Mouse (Mus musculus) heart, embryonic 10.5 days (tissue): ENCODE measurements around the gene Ift81. TPM values are rescaled to one million over a fixed set of nuclear protein-coding genes. Genes with fewer than 3 reads are reported as not detected.

Experiments
- DNase-seq: peaks from one replicate; pipeline ENCODE4 v3.0.0-alpha.2; 2017; ENCODE audit warnings: low spot score
- H3K27ac ChIP-seq: fragments of 300-500 bp; sonication (generic); 2 replicates; pipeline ENCODE4 v1.5.1; 2016; ENCODE audit warnings: mild to moderate bottlenecking
- H3K27me3 ChIP-seq: fragments of 300-500 bp; sonication (generic); 2 replicates; pipeline ENCODE4 v1.6.1; 2016; ENCODE audit warnings: mild to moderate bottlenecking; ENCODE audit not compliant: poor library complexity, insufficient read depth, severe bottlenecking
- H3K36me3 ChIP-seq: fragments of 300-500 bp; sonication (generic); 2 replicates; pipeline ENCODE4 v1.6.1; 2016; ENCODE audit warnings: mild to moderate bottlenecking, moderate library complexity
- H3K4me1 ChIP-seq: fragments of 300-500 bp; sonication (generic); 2 replicates; pipeline ENCODE4 v1.6.1; 2016; ENCODE audit warnings: mild to moderate bottlenecking
- H3K4me3 ChIP-seq: fragments of 300-500 bp; sonication (generic); 2 replicates; pipeline ENCODE4 v1.5.1; 2016; ENCODE audit warnings: mild to moderate bottlenecking, moderate library complexity
- H3K9me3 ChIP-seq: fragments of 300-500 bp; sonication (generic); 2 replicates; pipeline ENCODE4 v1.6.1; 2016; ENCODE audit warnings: mild to moderate bottlenecking, moderate library complexity
- WGBS: fragments of 180-500 bp; shearing (Covaris S2); methylation state at CpG from one replicate; pipeline ENCODE4 v1.1.7; 2016; 5-methylcytosine and 5-hydroxymethylcytosine counted together
- polyA plus RNA-seq: library from polyadenylated mRNA; unstranded; fragments of >200 nt; fragmentation: Nextera tagmentation; extraction: Ambion mirVana; gene quantifications from 2 replicates; pipeline ENCODE4 v1.2.1, GENCODE M21; 2016

Ift81 gene
- polyA plus RNA-seq, 1 experiment from 2014 or later = 35.2 TPM

- no peaks in the 10 kb centered on the region for H3K27me3 ChIP-seq
- H3K9me3 ChIP-seq = no peaks in the 10 kb centered on the region
- DNase-seq = no peak
- 48% methylated on average over 6 of the region's 6 CpGs for WGBS
- no peak overlapping the region for H3K27ac ChIP-seq
- H3K4me3 ChIP-seq = no peak overlapping the region
- 0 out of 2 replicates have a peak, but pooled peaks cover 3% of the 10 kb centered on the region for H3K36me3 ChIP-seq
- peaks cover 30% of the 10 kb centered on the region for H3K4me1 ChIP-seq
These were observed 31.0 kb upstream of the Ift81 start for GRCm38 (mm10) chr5:122645290-122645689.

- Histone ChIP-seq H3K36me3 (0 out of 2 replicates have a peak, but pooled peaks cover 3% of the 10 kb centered on the region), H3K9me3 (no peaks in the 10 kb centered on the region), H3K4me1 (peaks cover 26% of the 10 kb centered on the region), H3K27me3 (no peaks in the 10 kb centered on the region), H3K27ac (0 out of 2 replicates have a peak overlapping the region, but pooled peaks have one; percentile 17), H3K4me3 (no peak overlapping the region)
- no peak for DNase-seq
- WGBS = 66% methylated on average over 15 of the region's 15 CpGs
These were observed 29.8 kb upstream of the Ift81 start for GRCm38 (mm10) chr5:122644111-122644607.

GRCm38 (mm10) chr5:122643701-122644100 lies 29.4 kb upstream of the Ift81 start, which contains the start of gene P2rx7:
TSS of gene P2rx7 (plus strand) at chr5:122643911.
- Histone ChIP-seq H3K9me3 (no peaks in the 10 kb centered on the region), H3K27me3 (no peaks in the 10 kb centered on the region), H3K27ac (0 out of 2 replicates have a peak within 1 kb of the TSS, but pooled peaks have one; percentile 17), H3K36me3 (0 out of 2 replicates have a peak, but pooled peaks cover 3% of the 10 kb centered on the region), H3K4me1 (peaks cover 26% of the 10 kb centered on the region), H3K4me3 (no peak within 1 kb of the TSS)
- 74% methylated on average over 12 of the region's 12 CpGs for WGBS
- no peak for DNase-seq

- no peaks in the 10 kb centered on the region for H3K36me3 ChIP-seq
- H3K27me3 ChIP-seq = no peaks in the 10 kb centered on the region
- H3K4me1 ChIP-seq = peaks cover 26% of the 10 kb centered on the region
- no peak for DNase-seq
- H3K4me3 ChIP-seq = no peak overlapping the region
- H3K27ac ChIP-seq = no peak overlapping the region
- no peaks in the 10 kb centered on the region for H3K9me3 ChIP-seq
- 89% methylated on average over 5 of the region's 5 CpGs for WGBS
These were observed 25.7 kb upstream of the Ift81 start for GRCm38 (mm10) chr5:122639986-122640385.

GRCm38 (mm10) chr5:122639517-122639916 lies 25.2 kb upstream of the Ift81 start:
- 91% methylated on average over 4 of the region's 4 CpGs for WGBS
- no peaks in the 10 kb centered on the region for H3K27me3 ChIP-seq
- DNase-seq = no peak

GRCm38 (mm10) chr5:122638296-122638695 lies 24.0 kb upstream of the Ift81 start:
- Histone ChIP-seq H3K27ac (0 out of 2 replicates have a peak overlapping the region, but pooled peaks have one; percentile 17), H3K4me3 (no peak overlapping the region), H3K27me3 (no peaks in the 10 kb centered on the region), H3K36me3 (no peaks in the 10 kb centered on the region), H3K4me1 (peaks cover 16% of the 10 kb centered on the region), H3K9me3 (no peaks in the 10 kb centered on the region)
- DNase-seq = no peak
- 48% methylated on average over 2 of the region's 2 CpGs for WGBS

More at GRCm38 (mm10) chr5:122639517-122639916, 25.2 kb upstream of the Ift81 start:
- Histone ChIP-seq H3K27ac (no peak overlapping the region), H3K36me3 (no peaks in the 10 kb centered on the region), H3K4me3 (no peak overlapping the region), H3K9me3 (no peaks in the 10 kb centered on the region), H3K4me1 (peaks cover 26% of the 10 kb centered on the region)

GRCm38 (mm10) chr5:122636958-122637357 lies 22.6 kb upstream of the Ift81 start:
- 40% methylated on average over 16 of the region's 16 CpGs for WGBS
- H3K4me3 ChIP-seq = peak overlapping the region; percentile 48
- H3K27me3 ChIP-seq = no peaks in the 10 kb centered on the region
- peaks cover 16% of the 10 kb centered on the region for H3K4me1 ChIP-seq
- peak; percentile 81 for DNase-seq
- H3K36me3 ChIP-seq = no peaks in the 10 kb centered on the region
- peak overlapping the region; percentile 17; the same call in 1 of the 2 replicates for H3K27ac ChIP-seq
- no peaks in the 10 kb centered on the region for H3K9me3 ChIP-seq

GRCm38 (mm10) chr5:122636308-122636707 lies 22.0 kb upstream of the Ift81 start:
- H3K9me3 ChIP-seq = no peaks in the 10 kb centered on the region
- no peaks in the 10 kb centered on the region for H3K27me3 ChIP-seq
- DNase-seq = no peak
- no peak overlapping the region for H3K27ac ChIP-seq
- H3K4me1 ChIP-seq = peaks cover 16% of the 10 kb centered on the region
- H3K36me3 ChIP-seq = no peaks in the 10 kb centered on the region
- WGBS = 81% methylated on average over 9 of the region's 9 CpGs
- no peak overlapping the region for H3K4me3 ChIP-seq

- no peak overlapping the region for H3K4me3 ChIP-seq
- DNase-seq = no peak
- H3K36me3 ChIP-seq = no peaks in the 10 kb centered on the region
- no peaks in the 10 kb centered on the region for H3K9me3 ChIP-seq
- 78% methylated on average over 8 of the region's 8 CpGs for WGBS
- peaks cover 16% of the 10 kb centered on the region for H3K4me1 ChIP-seq
- no peaks in the 10 kb centered on the region for H3K27me3 ChIP-seq
- H3K27ac ChIP-seq = no peak overlapping the region
These were observed 20.9 kb upstream of the Ift81 start for GRCm38 (mm10) chr5:122635228-122635627.

- 42% methylated on average over 2 of the region's 2 CpGs for WGBS
- H3K27ac ChIP-seq = peak overlapping the region; percentile 92
These were observed 12.9 kb upstream of the Ift81 start for GRCm38 (mm10) chr5:122627243-122627642.

GRCm38 (mm10) chr5:122625565-122626252 lies 11.4 kb upstream of the Ift81 start:
- H3K4me3 ChIP-seq = no peak overlapping the region
- H3K27me3 ChIP-seq = no peaks in the 10 kb centered on the region
- no peaks in the 10 kb centered on the region for H3K9me3 ChIP-seq
- 84% methylated on average over 14 of the region's 14 CpGs for WGBS
- H3K27ac ChIP-seq = peak overlapping the region; percentile 92
- peaks cover 37% of the 10 kb centered on the region for H3K4me1 ChIP-seq
- no peaks in the 10 kb centered on the region for H3K36me3 ChIP-seq
- no peak for DNase-seq

More at GRCm38 (mm10) chr5:122627243-122627642, 12.9 kb upstream of the Ift81 start:
- DNase-seq = peak; percentile 95
- no peak overlapping the region for H3K4me3 ChIP-seq
- H3K36me3 ChIP-seq = no peaks in the 10 kb centered on the region
- no peaks in the 10 kb centered on the region for H3K9me3 ChIP-seq
- no peaks in the 10 kb centered on the region for H3K27me3 ChIP-seq
- H3K4me1 ChIP-seq = peaks cover 22% of the 10 kb centered on the region

- Histone ChIP-seq H3K27ac (peak overlapping the region; percentile 92), H3K36me3 (no peaks in the 10 kb centered on the region), H3K4me1 (peaks cover 44% of the 10 kb centered on the region), H3K27me3 (no peaks in the 10 kb centered on the region), H3K9me3 (no peaks in the 10 kb centered on the region), H3K4me3 (no peak overlapping the region)
- DNase-seq = no peak
- 84% methylated on average over 11 of the region's 11 CpGs for WGBS
These were observed 10.7 kb upstream of the Ift81 start for GRCm38 (mm10) chr5:122624952-122625479.

- WGBS = 78% methylated on average over 9 of the region's 9 CpGs
- no peaks in the 10 kb centered on the region for H3K9me3 ChIP-seq
- no peaks in the 10 kb centered on the region for H3K27me3 ChIP-seq
- no peak overlapping the region for H3K4me3 ChIP-seq
- H3K4me1 ChIP-seq = peaks cover 50% of the 10 kb centered on the region
- peak overlapping the region; percentile 92 for H3K27ac ChIP-seq
- no peaks in the 10 kb centered on the region for H3K36me3 ChIP-seq
- DNase-seq = no peak
These were observed 9.5 kb upstream of the Ift81 start for GRCm38 (mm10) chr5:122623861-122624260.
